Comparison of ENCODE assay signal across 8 mouse cellular contexts in the genomic region with DNA sequence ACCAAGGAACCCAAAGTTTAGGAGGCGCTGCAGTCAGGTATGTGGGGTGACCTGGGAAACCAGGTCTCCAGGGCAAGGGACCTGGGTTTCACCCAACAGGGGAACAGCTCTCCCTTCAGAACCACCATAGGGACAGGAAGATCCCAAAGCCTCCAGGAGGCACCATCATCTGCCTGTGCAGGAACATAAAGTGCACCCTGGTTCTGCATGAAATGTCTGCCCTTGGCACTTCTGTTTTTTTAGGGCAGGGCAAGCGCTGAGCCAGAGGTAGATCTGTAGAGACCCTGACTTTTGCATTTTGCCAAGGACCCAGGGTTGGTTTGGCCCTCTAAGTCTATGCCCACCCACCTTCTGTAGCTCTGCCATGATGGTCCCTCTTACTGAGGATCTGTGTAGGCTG. TPM values are rescaled to one million over a fixed set of nuclear protein-coding genes. Genes with fewer than 3 reads are reported as not detected.
DNase-seq lines count a peak whose midpoint lies in the region; ATAC-seq and TF ChIP-seq lines count a peak whose summit lies in the region.

No protein-coding gene starts in this region.

- H3K9me3 ChIP-seq in kidney, embryonic 14.5 days (ENCODE audit: control insufficient read depth, low read length) = no peaks in the 10 kb centered on the region
- H3K9me3 ChIP-seq in embryonic facial prominence, embryonic 10.5 days = no peaks in the 10 kb centered on the region
- H3K9me3 ChIP-seq in forebrain, postnatal 0 days (ENCODE audit: low read length) = no peaks in the 10 kb centered on the region
- H3K9me3 ChIP-seq in liver, embryonic 16.5 days (replicated peaks; ENCODE audit: control insufficient read depth, low read length) = no peaks in the 10 kb centered on the region

- peak overlapping the region; percentile 57; the same call in 1 of the 2 replicates for H3K4me3 ChIP-seq in kidney, embryonic 14.5 days (ENCODE audit: low read length)
- H3K4me3 ChIP-seq in embryonic facial prominence, embryonic 10.5 days = peak overlapping the region; percentile 84
- no peak overlapping the region for H3K4me3 ChIP-seq in forebrain, postnatal 0 days (ENCODE audit: low read depth, low read length)
- no peak overlapping the region for H3K4me3 ChIP-seq in liver, embryonic 16.5 days (ENCODE audit: low read depth, low read length)

- no peak for DNase-seq in kidney, adult 18-20 months
- peak; percentile 8 for DNase-seq in embryonic facial prominence, embryonic 10.5 days (ENCODE audit: low spot score)
- DNase-seq in forebrain, postnatal 0 days = no peak
- DNase-seq in adrenal gland, adult (ENCODE audit: inconsistent age in 2 of 2, low spot score in 1 of 2) = no peak
- DNase-seq in left cerebral cortex, adult 9 months (ENCODE audit: low spot score in 2 of 2) = no peak
- no peak for DNase-seq in urinary bladder, adult 18-20 months (ENCODE audit: low spot score in 2 of 2)

- H3K36me3 ChIP-seq in kidney, embryonic 14.5 days (ENCODE audit: control insufficient read depth, insufficient read depth, low read length) = peaks cover 36% of the 10 kb centered on the region
- peaks cover 46% of the 10 kb centered on the region for H3K36me3 ChIP-seq in embryonic facial prominence, embryonic 10.5 days (replicated peaks)
- peaks cover 46% of the 10 kb centered on the region for H3K36me3 ChIP-seq in forebrain, postnatal 0 days (ENCODE audit: insufficient read depth)
- H3K36me3 ChIP-seq in liver, embryonic 16.5 days (ENCODE audit: control insufficient read depth, insufficient read depth) = peaks cover 4% of the 10 kb centered on the region; the same call in 1 of the 2 replicates

- TF ChIP-seq CTCF in forebrain, postnatal 0 days (IDR thresholded peaks at IDR 0.05; ENCODE audit: low read depth) = no peak

- H3K4me1 ChIP-seq in kidney, embryonic 14.5 days (ENCODE audit: control insufficient read depth, insufficient read depth, low read length) = peaks cover 28% of the 10 kb centered on the region
- peaks cover 30% of the 10 kb centered on the region for H3K4me1 ChIP-seq in embryonic facial prominence, embryonic 10.5 days
- H3K4me1 ChIP-seq in forebrain, postnatal 0 days (ENCODE audit: insufficient read depth) = peaks cover 9% of the 10 kb centered on the region; the same call in 1 of the 2 replicates
- peaks cover 43% of the 10 kb centered on the region for H3K4me1 ChIP-seq in liver, embryonic 16.5 days (ENCODE audit: control insufficient read depth, low read depth, low read length)

- ATAC-seq in kidney, embryonic 14.5 days (ENCODE audit: low FRiP score, low TSS enrichment) = no peak
- ATAC-seq in forebrain, postnatal 0 days = no peak
- no peak for ATAC-seq in liver, embryonic 16.5 days (ENCODE audit: low read depth)

- H3K9ac ChIP-seq in kidney, embryonic 14.5 days (ENCODE audit: low read depth, low read length) = no peak overlapping the region
- no peak overlapping the region for H3K9ac ChIP-seq in forebrain, postnatal 0 days
- no peak overlapping the region for H3K9ac ChIP-seq in liver, embryonic 16.5 days (ENCODE audit: low read depth, low read length)

- no peaks in the 10 kb centered on the region for H3K27me3 ChIP-seq in kidney, embryonic 14.5 days (ENCODE audit: control insufficient read depth, insufficient read depth, low read length)
- H3K27me3 ChIP-seq in embryonic facial prominence, embryonic 10.5 days (replicated peaks; ENCODE audit: low read depth, poor library complexity, severe bottlenecking) = no peaks in the 10 kb centered on the region
- H3K27me3 ChIP-seq in forebrain, postnatal 0 days (ENCODE audit: insufficient read depth, low read length) = no peaks in the 10 kb centered on the region
- H3K27me3 ChIP-seq in liver, embryonic 16.5 days (ENCODE audit: control insufficient read depth, insufficient read depth, low read depth, low read length) = no peaks in the 10 kb centered on the region

- H3K4me2 ChIP-seq in kidney, embryonic 14.5 days (replicated peaks; ENCODE audit: low read depth, low read length) = peak overlapping the region; percentile 82; the same call in 1 of the 2 replicates
- H3K4me2 ChIP-seq in forebrain, postnatal 0 days (ENCODE audit: low read depth) = peak overlapping the region; percentile 85; the same call in 1 of the 2 replicates
- peak overlapping the region; percentile 96 for H3K4me2 ChIP-seq in liver, embryonic 16.5 days (ENCODE audit: low read depth, low read length)

- H3K27ac ChIP-seq in kidney, embryonic 14.5 days (ENCODE audit: low read depth, low read length) = no peak overlapping the region
- H3K27ac ChIP-seq in embryonic facial prominence, embryonic 10.5 days (replicated peaks) = no peak overlapping the region
- H3K27ac ChIP-seq in forebrain, postnatal 0 days (ENCODE audit: low read depth, low read length) = peak overlapping the region; percentile 92; the same call in 1 of the 2 replicates
- H3K27ac ChIP-seq in liver, embryonic 16.5 days (ENCODE audit: low read length) = 0 out of 2 replicates have a peak overlapping the region, but pooled peaks have one; percentile 3

- WGBS in kidney, embryonic 14.5 days = 88% methylated on average over 2 of the region's 2 CpGs
- WGBS in embryonic facial prominence, embryonic 10.5 days = 80% methylated on average over 2 of the region's 2 CpGs
- WGBS in forebrain, postnatal 0 days = 91% methylated on average over 2 of the region's 2 CpGs
- 78% methylated on average over 2 of the region's 2 CpGs for WGBS in liver, embryonic 16.5 days (ENCODE audit: insufficient replicate concordance)

RNA-seq across cellular contexts. Expression of a gene that starts 2.3 kb away (rescaled TPM):
- polyA plus RNA-seq in kidney, embryonic 14.5 days (2014; fragmentation: Nextera tagmentation; extraction: Ambion mirVana) = 45.3 and 49.4 TPM in 2 replicates
- polyA plus RNA-seq in embryonic facial prominence, embryonic 10.5 days (2016; fragmentation: Nextera tagmentation; extraction: Ambion mirVana) = 41.1 and 41.3 TPM in 2 replicates
- total RNA-seq in forebrain, postnatal 0 days (2014; rRNA removed) = 55.8 and 59.1 TPM in 2 replicates
- polyA plus RNA-seq in forebrain, postnatal 0 days (2015; fragmentation: Nextera tagmentation; extraction: Ambion mirVana) = 42.7 and 43.0 TPM in 2 replicates
- 21.0 and 23.6 TPM in 2 replicates for polyA plus RNA-seq in liver, embryonic 16.5 days (2015; fragmentation: Nextera tagmentation; extraction: Ambion mirVana)

RNA-seq across cellular contexts. Expression of a gene that starts 9.3 kb away (rescaled TPM):
- 64.5 and 64.8 TPM in 2 replicates for polyA plus RNA-seq in kidney, embryonic 14.5 days (2014; fragmentation: Nextera tagmentation; extraction: Ambion mirVana)
- polyA plus RNA-seq in embryonic facial prominence, embryonic 10.5 days (2016; fragmentation: Nextera tagmentation; extraction: Ambion mirVana) = 77.2 and 82.6 TPM in 2 replicates
- total RNA-seq in forebrain, postnatal 0 days (2014; rRNA removed) = 45.8 and 49.6 TPM in 2 replicates
- 43.7 and 46.5 TPM in 2 replicates for polyA plus RNA-seq in forebrain, postnatal 0 days (2015; fragmentation: Nextera tagmentation; extraction: Ambion mirVana)
- 24.2 and 25.0 TPM in 2 replicates for polyA plus RNA-seq in liver, embryonic 16.5 days (2015; fragmentation: Nextera tagmentation; extraction: Ambion mirVana)

RNA-seq across cellular contexts. Expression of a gene that starts 10.2 kb away (rescaled TPM):
- 28.5 and 50.6 TPM in 2 replicates for polyA plus RNA-seq in kidney, embryonic 14.5 days (2014; fragmentation: Nextera tagmentation; extraction: Ambion mirVana)
- 56.0 and 59.1 TPM in 2 replicates for polyA plus RNA-seq in embryonic facial prominence, embryonic 10.5 days (2016; fragmentation: Nextera tagmentation; extraction: Ambion mirVana)
- 74.6 and 75.6 TPM in 2 replicates for total RNA-seq in forebrain, postnatal 0 days (2014; rRNA removed)
- 44.7 and 62.3 TPM in 2 replicates for polyA plus RNA-seq in forebrain, postnatal 0 days (2015; fragmentation: Nextera tagmentation; extraction: Ambion mirVana)
- polyA plus RNA-seq in liver, embryonic 16.5 days (2015; fragmentation: Nextera tagmentation; extraction: Ambion mirVana) = 6.2 and 7.6 TPM in 2 replicates

RNA-seq across cellular contexts. Expression of a gene that starts 16.7 kb away (rescaled TPM):
- 24.5 and 29.2 TPM in 2 replicates for polyA plus RNA-seq in kidney, embryonic 14.5 days (2014; fragmentation: Nextera tagmentation; extraction: Ambion mirVana)
- polyA plus RNA-seq in embryonic facial prominence, embryonic 10.5 days (2016; fragmentation: Nextera tagmentation; extraction: Ambion mirVana) = 24.9 and 25.5 TPM in 2 replicates
- total RNA-seq in forebrain, postnatal 0 days (2014; rRNA removed) = 64.9 and 85.6 TPM in 2 replicates
- polyA plus RNA-seq in forebrain, postnatal 0 days (2015; fragmentation: Nextera tagmentation; extraction: Ambion mirVana) = 82.6 and 108 TPM in 2 replicates
- 1.7 and 2.3 TPM in 2 replicates for polyA plus RNA-seq in liver, embryonic 16.5 days (2015; fragmentation: Nextera tagmentation; extraction: Ambion mirVana)

Comparison
In these comparisons a context has a peak if more than half of its experiments do, and no peak if none do; other contexts are left out.
1. H3K27ac ChIP-seq: peak in forebrain, postnatal 0 days (single experiment) and liver, embryonic 16.5 days (single experiment); none in kidney, embryonic 14.5 days (single experiment) and embryonic facial prominence, embryonic 10.5 days (single experiment).
2. H3K4me3 ChIP-seq: peak in kidney, embryonic 14.5 days (single experiment) and embryonic facial prominence, embryonic 10.5 days (single experiment); none in forebrain, postnatal 0 days (single experiment) and liver, embryonic 16.5 days (single experiment).
3. Peak in every context shown above with its lines, with median percentiles within 50 percentile points of each other: H3K4me2 ChIP-seq.